Mouse (Mus musculus) T-cell, adult 2 months (primary cell): ENCODE results near the gene Itgb6.

Source experiments
- DNase-seq: peaks from one replicate; pipeline ENCODE4 v3.0.0; 2022; ENCODE audit warnings: low spot score

Gene Itgb6

DNA sequence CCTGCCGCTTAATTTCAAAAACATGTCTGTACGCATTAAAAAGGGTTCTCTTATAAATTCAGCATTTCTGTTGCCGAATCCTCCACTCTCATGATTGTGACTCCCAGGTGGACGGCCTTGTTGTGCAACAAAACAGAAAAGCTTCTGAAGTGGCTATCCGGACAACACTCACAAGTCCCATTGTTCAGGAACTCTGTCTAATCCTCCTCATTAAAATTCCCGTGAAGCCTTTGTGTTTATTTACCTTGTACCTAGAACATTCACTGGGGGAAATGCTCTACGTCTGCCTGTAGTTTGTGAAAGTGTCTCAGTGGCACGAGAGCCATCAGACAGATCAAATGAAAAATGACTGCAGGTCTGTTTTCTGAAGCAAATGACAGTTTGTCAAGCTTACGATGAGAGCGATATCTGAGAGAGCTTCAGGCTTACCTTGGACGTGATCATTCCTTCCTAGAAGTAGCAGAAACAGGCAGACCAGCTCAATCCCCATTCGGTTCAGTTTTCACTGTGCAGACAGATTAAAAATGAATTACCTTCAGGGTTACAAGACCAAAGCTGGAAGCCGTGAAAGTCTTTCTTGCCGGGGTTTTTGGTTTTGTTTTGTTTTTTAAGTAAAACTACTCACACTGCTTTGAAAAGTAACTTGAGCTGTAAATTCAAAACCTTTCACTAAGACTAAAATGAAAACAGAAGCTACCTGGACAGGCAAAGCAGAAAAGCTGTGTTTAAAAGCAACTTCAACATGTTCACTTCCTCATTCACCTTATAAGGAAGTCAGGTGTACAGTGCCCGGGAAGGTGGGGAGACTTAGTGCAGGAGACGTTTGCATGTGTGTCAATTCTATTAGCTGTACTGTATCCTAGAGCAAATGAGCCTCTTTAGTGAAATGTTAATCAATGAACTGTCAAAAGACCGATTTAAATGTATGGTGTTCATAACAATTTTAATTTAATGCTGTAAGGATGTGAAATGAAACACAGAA is 49.2 kb downstream of the Itgb6 start:
- DNase-seq: no peak

DNA sequence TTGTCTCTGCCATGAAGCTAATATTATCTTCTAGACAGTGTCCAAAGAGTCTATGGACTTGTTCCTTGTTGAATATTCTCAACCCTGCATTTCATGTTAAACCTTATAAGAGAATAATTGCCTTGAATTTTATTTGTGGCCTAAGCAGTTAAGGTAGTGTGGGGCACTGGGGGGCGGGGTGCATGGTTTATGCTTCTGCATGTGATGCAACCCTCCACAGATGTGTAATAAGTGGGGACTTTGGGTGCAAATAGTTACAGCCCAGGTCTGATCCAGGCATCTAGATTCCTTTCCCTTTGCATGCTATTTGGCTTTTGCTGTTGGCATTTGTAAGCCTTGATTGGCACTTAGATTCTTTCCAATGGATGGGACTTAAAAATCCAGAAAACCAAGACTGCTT is 51.2 kb downstream of the Itgb6 start:
- DNase-seq: no peak

DNA sequence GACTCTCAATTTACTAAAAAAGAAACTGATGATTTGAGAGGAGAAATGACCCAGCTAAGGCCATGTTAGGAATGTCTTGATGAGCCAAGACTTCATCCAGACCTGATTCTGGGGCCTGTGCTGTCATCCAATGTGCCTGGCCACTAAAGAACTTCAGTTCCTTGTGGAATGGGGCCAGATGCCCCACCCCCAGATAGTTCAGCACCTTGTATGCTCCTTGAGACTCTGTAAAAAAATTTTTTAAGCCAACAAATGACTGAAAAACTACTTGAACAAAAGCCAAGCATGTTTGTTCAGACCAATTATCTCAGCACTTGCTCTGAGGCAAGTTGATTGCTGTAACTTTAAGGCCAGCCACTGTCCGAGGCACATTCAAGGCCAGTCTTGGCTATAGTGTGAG is 59.4 kb downstream of the Itgb6 start:
- DNase-seq: no peak

DNA sequence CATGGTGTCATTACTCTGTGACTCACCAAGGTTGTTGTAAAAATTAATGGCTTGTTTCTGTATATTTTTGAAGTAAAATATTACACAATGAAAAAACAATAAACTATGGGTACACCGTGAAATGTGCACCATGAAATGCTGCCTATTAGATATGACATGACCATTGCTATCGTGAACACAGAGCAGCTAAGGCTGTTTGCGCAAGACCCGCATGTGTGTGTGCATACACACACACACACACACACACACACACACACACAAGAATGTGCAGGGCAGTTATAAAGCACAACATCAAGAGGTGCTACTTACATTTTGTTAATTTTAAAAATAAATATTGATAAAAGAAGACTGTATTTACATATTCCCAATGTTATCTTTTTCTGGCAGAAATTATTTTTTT is 62.5 kb downstream of the Itgb6 start:
- no peak for DNase-seq

DNA sequence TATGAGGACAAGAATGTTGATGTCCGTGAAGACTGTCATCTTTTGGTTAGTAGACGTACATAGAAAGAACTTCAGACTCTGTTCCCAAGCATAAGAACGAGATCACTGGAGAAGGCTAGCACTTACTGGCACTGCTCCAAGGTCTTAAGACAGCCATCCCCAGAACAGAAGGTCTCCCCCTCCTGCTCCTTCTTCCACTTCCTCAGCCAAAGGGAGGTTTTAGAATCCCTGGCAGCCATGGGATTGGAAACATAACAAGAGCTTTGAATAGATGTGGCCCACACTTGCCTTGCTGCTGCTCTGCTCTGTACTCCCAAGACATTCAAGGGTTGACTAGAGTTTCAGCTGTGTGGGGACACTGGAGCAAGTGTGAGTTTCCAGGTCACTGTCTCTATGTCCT is 63.5 kb downstream of the Itgb6 start:
- no peak for DNase-seq

DNA sequence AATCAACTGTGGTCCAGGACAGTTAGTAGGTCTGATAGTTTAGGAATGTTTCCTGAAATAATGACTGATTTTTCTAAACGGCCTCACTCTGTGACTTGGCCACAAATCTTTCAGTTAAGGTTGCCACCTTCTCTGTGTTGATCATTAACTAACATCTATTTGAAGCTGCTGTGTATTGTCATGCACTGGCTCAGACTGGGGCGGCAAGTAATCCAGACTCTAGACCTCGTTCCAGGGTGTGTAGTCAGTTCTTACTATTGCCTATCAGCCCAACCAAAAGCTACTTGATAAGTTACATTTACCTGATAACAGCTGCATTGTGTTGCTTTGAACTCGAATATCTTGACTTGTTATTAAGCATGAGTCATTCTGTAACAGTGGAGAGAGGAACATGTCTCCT is 67.6 kb downstream of the Itgb6 start:
- no peak for DNase-seq

DNA sequence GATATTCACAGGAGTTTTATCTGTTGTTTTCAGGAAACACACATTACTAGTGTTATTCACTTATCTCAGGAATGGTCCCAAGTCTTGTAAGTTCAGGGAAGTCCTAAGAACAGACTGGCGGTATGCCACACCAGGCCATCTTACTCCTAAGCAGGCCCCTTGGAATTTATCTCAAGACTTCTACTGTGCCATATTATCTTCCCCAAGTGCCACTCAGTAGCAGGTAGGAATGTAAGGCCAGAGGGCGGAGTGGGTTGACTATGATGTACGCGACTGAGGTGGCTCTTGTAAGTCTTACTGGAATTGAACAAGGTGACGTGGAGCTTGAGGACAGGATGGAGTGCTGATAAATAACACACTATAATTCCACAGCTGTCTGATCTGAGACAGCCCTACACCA is 72.3 kb downstream of the Itgb6 start:
- DNase-seq: no peak

DNA sequence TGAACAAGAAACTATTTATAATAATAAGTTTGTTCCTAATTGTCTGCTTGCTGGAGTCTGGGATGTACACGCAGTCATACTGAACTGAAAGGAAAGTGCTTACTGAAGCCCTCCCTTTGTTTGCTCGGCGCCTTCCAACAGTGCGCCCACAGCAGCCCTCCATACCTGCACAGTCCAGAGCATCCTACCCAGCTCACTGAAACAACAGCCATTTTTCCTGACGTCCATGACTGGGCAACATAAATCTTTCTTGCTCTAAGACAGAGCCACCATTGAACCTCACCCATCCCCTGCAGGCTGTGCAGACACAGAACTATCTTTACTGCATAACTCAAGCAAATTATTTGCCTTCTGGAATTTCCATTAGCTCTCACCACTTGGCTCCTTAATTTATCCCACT is 74.8 kb downstream of the Itgb6 start:
- DNase-seq: no peak

DNA sequence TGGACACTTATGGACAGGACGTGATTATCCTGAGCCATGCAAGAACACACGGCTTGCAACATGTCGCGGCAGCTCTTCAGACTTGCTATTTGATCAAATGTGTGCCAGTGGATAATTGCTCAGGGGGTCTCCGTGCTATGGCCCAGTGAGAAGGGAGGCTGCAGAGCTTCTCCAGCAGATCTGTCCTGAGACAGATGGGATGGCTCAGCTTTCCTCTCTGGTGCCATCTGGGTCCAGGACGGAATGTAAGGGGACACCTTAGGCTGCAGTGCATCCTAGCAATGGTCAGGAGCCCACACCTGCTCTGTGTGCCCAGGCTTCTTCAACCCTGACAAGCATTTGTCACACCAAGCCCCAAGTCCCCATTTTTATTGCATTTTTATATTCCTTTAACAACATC is 75.9 kb downstream of the Itgb6 start:
- DNase-seq: no peak

DNA sequence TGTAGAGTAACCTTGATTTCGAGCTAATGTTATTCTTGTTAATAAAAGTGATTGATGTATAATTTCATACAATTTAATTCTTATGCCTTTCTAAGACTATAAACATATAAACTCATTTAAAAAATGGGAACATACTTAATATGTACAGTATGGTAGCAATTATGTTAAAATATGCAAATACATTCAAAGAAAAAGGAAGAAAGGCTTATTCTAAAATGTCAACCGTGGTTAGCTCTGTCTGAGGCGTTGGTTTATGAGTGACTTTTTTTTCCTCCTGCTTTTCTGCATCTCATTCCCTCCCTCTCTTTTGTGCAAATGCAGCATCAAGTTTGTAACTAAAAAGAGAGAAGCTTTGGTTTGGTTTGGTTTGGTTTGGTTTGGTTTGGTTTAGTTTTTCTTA is 79.0 kb downstream of the Itgb6 start:
- DNase-seq: no peak

DNA sequence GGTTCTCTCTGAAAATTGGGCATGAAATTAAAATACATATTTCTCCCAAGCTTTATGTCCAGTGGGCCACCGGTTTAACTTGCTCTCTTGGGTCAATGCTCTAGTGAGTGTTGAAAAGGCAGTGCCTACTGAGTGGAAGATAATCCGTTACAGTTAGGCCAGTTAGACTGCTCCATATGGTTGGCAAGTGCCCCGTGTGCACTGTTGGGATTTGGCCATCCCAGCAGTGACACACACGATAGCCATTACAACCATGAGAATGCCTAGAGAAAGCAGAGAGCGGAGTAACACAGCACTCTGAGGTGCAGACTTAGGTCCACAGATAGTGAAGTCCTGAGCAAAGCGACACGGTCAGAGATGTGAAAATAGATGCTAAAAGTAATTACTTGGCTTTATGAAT is 79.8 kb downstream of the Itgb6 start:
- no peak for DNase-seq

DNA sequence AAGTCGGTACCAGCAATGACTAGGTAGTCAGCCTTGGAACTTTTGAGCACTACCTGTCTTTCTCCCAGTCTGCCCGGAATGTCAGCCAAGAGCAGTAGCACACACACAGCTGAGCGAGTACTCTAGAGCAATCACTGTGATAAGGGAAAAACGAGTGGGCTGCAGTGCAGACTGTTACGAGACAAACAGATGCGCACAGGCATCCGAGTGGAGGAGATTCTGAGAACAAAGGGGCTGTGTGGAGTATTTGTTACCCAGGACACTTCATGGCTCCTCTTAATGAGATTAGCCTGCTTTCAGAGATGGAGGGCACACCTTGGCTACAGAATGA is 82.1 kb downstream of the Itgb6 start:
- DNase-seq: no peak

DNA sequence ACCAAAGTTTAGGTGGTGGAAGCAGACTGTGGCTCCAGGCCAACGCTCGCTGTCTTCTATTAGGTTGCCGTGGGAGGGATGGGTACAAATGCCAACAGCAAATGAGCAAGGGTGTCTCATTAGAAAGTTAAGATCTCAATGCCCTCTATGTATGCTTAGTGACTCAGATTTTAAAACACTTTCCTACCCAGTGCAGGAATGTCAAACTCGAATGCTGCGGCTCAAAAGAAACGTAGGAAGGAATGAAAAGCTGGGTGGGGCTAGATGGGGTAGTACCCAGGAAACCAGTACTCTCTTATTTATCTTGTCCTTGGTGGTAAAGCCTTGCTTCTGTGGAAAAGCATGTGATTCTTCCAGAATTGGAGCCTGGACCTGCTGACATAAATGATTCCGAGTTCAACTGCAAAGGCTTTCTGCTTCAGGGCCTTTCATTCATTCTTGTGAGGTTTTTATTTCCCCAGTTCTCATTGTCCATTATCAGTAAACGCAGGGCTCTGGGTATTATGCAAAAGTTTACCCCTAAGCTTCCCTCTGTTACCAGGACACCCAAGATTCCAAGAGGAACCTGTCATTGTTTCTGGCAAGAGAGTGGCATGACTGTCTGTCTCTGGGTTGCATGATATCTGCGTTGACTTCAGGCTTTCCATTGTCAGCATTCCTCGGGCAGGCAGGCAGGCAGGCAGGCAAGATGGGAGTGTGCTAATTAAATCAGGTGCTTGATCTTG is 82.7 kb downstream of the Itgb6 start:
- no peak for DNase-seq

DNA sequence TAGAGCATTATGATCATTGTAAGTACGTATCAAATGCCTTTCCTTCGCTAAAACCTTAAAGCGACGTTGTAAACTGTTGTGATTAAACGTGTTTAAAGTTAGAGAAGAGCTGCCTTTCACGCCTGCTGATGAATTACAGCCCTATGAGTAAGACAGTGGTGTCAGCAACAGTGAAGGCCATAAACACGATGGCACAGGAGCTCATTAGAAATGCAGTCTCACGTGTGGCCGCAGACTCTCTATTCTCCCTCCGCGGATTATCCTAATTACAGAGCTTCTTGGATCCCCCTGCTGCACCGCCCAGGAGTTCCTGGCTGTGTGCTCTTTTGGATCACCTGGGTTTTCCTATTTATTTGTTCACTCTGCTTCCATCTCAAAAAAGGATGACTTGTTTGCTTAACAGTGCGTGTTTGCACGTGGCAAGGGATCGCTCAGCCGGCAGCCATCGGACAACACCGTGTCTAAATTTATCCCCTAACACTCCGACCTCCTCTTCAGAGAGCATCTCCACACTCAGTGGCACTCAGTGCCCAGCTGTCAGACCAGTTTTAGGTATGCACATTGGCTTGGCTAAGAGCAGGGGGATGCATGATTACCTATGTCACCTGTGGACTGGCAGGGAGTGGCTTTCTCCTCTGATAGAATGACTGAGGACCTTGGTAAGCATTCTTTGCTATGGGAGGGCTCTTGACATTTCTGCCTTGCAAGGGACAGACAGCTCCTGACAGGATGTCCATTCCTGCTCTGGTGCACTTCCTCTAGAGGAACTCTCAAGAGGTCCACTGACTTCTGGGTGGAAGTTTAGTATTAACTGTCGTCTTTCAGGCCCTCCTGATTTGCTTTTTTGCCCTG is 85.3 kb downstream of the Itgb6 start:
- DNase-seq: no peak

DNA sequence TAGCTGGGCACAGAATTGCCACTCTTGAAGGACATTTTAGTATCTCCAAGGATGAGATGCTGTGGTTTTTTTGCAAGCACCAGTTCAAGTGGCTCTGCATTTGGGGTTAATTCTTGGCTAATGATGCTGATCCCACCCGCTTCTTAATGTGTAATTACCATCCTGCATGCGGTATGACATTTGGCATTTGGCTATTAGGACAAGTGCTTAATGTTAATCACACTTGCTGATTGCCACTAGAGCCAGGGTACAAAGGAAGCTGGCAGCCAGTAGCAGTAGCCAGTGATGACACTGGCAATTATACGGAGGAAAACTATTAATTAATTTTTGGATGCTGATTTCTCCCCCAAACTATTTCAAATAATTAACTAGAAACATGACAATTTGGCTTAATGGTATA is 86.0 kb downstream of the Itgb6 start:
- DNase-seq: no peak

DNA sequence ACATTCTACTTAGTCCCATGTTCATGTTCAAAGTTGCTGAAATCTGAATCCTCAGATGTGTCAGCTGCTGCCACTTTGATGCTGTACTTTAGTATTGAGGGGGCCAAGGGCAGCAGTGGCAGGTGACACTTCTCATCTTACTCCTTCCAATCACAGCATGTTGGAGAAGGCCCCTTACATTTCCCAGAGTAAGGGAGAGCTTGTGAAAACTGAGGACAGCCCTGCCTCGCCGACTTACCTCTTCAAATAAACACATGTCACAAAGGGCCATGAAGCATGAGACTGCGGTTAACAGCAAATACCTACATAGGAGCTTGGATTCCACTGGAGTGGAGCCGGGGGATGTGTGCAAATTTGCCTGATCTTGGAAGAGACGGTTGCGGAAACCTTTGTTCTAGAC is 86.4 kb downstream of the Itgb6 start:
- no peak for DNase-seq

DNA sequence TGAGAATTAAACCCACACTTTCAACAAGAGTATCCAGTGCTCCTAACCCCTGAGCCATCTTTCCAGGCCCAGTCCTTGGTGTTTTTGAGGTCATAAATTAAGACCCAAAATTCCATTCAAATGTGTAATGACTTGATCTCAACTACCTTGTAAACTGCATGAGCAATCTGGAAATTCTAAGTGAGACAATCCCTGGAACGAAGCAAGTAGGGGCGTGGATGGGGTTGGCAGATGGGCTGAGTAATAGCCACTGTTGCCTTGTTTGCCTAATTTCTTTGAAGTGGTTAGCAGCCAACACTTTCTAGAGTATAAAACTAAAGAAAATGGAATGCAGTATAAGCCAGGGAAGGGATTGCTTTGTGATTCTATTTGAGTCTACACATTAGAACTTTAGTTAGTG is 89.7 kb downstream of the Itgb6 start:
- DNase-seq: no peak

DNA sequence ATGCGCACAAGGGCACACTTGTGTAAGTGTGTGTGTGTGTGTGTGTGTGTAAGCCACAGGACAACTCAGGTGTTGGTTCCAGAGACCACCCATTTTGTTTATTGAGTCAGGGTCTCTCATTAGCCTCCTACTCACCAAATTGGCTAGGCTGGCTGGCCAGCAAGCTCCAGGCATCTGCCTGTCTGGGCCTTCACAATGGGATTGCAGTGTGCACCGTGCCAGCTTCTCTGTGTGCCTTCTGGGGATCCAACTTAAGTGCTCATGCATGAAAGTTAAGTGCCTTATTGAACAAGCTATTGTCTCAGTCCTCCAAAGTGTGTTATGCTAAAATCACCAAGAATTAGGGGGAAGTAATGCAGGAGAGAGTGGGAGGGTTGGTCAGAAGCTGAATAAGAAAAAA is 92.1 kb downstream of the Itgb6 start:
- no peak for DNase-seq

DNA sequence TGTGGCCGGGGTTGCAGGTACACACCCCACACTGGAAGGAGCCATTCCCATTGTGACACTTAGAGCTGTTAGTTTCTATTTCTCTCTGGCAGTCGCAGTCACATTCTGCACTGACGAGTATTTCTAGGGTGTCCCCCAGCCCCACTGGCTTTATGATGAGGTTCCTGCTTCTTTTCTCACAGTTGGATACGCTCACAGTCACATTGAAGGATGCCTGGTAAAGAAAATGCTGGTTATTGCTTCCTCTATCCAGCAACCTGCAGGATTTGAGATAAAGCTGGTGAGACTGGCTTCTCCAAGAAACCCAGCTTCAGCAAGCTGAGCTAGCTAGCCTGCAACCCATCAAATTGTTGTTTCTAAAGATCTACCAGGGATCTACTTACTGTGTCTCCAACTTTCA is 94.5 kb downstream of the Itgb6 start:
- no peak for DNase-seq

DNA sequence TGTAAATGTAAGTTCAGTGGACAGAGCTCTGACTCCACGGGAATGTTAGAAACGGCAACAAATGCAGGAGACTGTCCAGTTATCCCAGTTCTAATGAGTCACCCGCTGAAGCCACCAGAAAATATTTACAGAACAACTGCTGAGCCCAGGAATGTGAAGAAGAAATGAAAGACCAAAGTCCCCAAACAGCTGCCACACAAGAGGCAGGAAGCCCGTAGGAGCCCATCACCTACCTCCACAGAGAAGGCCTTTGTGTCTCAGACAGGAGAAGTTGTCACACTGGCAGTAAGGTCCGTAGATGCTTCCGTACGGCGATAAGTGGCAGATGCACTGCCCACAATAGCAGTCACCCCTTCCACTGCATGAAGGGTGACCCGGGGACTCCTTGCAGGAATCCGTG is 94.9 kb downstream of the Itgb6 start:
- DNase-seq: no peak

DNA sequence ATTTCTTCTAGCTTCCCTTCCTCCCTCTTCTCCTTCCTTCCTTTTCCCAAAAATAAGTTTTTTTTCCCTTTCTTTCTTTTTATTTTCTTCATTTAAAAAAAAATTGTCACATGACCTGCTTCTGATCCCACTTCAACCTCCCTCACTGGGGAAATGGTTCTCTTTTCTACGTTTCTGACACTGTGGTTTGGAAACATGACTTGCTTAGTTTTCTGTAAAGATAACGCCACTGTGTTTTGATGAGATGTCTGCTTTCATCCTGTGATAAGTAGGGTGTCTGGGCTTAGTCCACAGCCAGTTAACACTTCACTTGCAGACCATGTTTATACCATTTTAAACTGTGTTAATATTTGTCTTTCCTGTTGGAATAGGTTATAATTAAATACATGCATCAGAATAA is 96.7 kb downstream of the Itgb6 start:
- no peak for DNase-seq

DNA sequence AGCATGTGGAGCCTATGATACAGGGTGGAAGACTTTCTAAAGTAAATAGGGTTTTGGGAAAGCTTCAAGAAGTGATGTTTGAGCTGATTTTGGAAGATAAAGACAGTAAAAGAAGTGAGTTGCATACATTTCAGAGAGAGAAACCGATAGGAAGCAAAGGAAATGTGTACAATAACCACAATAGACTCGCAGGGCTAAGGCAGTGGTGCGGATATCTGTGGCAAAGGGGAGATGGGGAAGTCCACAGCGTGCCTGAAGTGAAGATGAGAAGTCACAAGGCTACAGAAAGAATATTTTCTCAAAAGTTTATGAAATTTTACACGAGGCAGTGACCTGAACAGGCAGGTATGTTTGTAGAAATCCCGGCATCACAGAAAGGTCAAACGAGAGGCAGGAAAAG is 100.3 kb downstream of the Itgb6 start:
- no peak for DNase-seq

DNA sequence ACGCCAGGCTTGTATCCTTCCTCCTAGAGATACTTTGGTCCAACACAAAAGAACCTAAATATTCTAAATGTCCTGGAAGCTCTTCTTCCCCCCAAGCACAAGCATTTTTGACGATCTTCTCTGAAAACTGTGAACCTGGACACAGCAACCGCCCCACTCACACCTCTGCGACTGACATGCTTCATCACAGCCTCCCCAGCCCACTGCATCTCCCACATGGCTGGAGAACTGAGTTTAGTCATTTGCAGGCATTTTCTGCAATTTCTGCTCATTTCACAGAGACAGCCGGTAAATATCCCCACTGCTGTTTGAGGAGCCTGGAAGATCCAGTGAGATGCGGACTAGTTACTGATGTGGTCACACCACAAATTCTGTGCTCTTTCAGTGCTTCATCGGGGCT is 107.7 kb downstream of the Itgb6 start:
- no peak for DNase-seq
